Mouse (Mus musculus) heart, embryonic 15.5 days (tissue): ENCODE measurements around the gene Fam71f1. TPM values are rescaled to one million over a fixed set of nuclear protein-coding genes. Genes with fewer than 3 reads are reported as not detected.

Experiments
- ATAC-seq: fragments of 200-750 bp; cut with Nextera tagmentation; replicated peaks from 2 replicates; pipeline ENCODE4 v1.8.0; 2017; ENCODE audit warnings: low read depth, moderate TSS enrichment; ENCODE audit not compliant: insufficient number of reproducible peaks, insufficient read depth, low FRiP score
- H3K27ac ChIP-seq: fragments of 300-500 bp; sonication (generic); 2 replicates; pipeline ENCODE4 v1.5.1; 2015; ENCODE audit warnings: mild to moderate bottlenecking, inconsistent platforms
- H3K27me3 ChIP-seq: fragments of 300-500 bp; sonication (generic); 2 replicates; pipeline ENCODE4 v1.6.1; 2015; ENCODE audit warnings: inconsistent platforms
- H3K36me3 ChIP-seq: fragments of 300-500 bp; sonication (generic); 2 replicates; pipeline ENCODE4 v1.6.1; 2015; ENCODE audit warnings: mild to moderate bottlenecking, inconsistent platforms
- H3K4me1 ChIP-seq: fragments of 300-500 bp; sonication (generic); replicated peaks from 2 replicates; pipeline ENCODE4 v1.6.1; 2015; ENCODE audit warnings: inconsistent platforms
- H3K4me2 ChIP-seq: fragments of 300-500 bp; sonication (generic); 2 replicates; pipeline ENCODE4 v1.6.1; 2015; ENCODE audit warnings: inconsistent platforms, mild to moderate bottlenecking, moderate library complexity
- H3K4me3 ChIP-seq: fragments of 300-500 bp; sonication (generic); 2 replicates; pipeline ENCODE4 v1.5.1; 2015; ENCODE audit warnings: mild to moderate bottlenecking, inconsistent platforms
- H3K9ac ChIP-seq: fragments of 300-500 bp; sonication (generic); 2 replicates; pipeline ENCODE4 v1.6.1; 2015; ENCODE audit warnings: mild to moderate bottlenecking, inconsistent platforms
- H3K9me3 ChIP-seq: fragments of 300-500 bp; sonication (generic); replicated peaks from 2 replicates; pipeline ENCODE4 v1.6.1; 2016; ENCODE audit warnings: inconsistent platforms
- WGBS: fragments of 180-500 bp; shearing (Covaris S2); methylation state at CpG from one replicate; pipeline ENCODE4 v1.1.7; 2015; ENCODE audit warnings: mixed read lengths; 5-methylcytosine and 5-hydroxymethylcytosine counted together
- polyA plus RNA-seq: library from polyadenylated mRNA; unstranded; fragments of >200 nt; fragmentation: Nextera tagmentation; extraction: Ambion mirVana; gene quantifications from 2 replicates; pipeline ENCODE4 v1.2.1, GENCODE M21; 2015

Gene Fam71f1
- polyA plus RNA-seq, 1 experiment from 2014 or later: 0.08 TPM

DNA sequence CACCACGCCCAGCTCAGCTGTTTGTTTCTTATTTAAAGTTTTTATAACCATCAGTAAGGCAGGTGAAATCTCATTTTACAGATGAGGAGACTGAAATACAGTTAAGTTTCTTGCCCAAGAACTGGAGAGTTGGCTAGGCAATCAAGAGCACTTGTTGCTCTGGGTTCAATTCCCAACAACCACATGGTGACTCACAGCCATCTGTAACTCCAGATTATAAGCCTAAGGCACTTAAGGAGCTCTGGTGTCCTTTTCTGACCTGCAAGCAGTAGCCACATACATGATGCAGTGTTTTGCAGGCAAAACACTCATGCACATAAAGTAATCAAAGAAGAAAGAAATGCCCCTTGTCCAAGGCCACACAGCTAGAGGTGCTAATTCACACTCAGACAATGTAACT lies 46.3 kb downstream of the Fam71f1 start:
- WGBS: 94% methylated on average over 1 of the region's 1 CpGs
- Histone ChIP-seq H3K27ac (no peak overlapping the region), H3K4me2 (no peak overlapping the region), H3K4me3 (no peak overlapping the region), H3K27me3 (no peaks in the 10 kb centered on the region), H3K9me3 (no peaks in the 10 kb centered on the region), H3K9ac (no peak overlapping the region), H3K4me1 (peaks cover 12% of the 10 kb centered on the region), H3K36me3 (peaks cover 46% of the 10 kb centered on the region)
- no peak for ATAC-seq

DNA sequence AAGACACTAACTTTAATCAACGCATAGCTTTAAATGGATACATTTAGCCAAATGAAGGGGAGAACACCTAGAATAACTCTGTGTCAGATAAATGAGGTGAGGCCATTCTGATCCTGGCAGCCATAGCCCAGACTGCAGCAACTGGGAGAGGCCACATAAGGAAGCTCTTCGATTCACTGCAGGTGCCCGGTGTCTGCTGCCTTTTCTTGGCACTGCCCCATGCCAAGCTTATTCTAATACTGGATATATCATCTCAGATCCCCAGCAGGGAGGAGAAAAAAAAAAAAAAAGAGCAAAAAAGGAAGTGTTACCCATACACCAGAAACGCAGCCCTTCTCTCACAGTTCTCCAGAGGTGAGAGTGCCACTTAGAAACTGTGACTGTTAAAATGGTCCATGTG lies 58.4 kb downstream of the Fam71f1 start:
- ATAC-seq: no peak
- peaks cover 53% of the 10 kb centered on the region for H3K36me3 ChIP-seq

DNA sequence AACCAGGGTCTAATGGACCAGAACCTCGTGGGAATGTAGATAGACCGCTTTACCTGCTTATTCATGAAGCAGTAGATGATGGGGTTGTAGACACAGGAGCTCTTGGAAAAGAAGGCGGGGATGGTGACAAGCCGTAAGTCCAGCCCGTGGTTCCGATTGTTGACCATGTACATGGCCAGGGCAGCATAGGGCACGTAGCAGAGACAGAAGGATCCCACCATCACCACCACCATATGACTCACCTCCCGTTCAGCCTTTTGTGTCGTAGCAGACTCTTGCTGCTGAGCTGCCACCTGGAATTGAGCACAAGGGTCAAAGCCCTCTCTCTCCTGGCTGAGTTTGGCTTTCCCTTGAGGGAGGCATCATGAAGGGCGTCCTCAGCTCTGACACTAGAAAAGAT lies 59.7 kb downstream of the Fam71f1 start:
- WGBS: 91% methylated on average over 10 of the region's 10 CpGs
- H3K27me3 ChIP-seq: no peaks in the 10 kb centered on the region
- H3K4me3 ChIP-seq: no peak overlapping the region
- H3K9me3 ChIP-seq: no peaks in the 10 kb centered on the region
- H3K4me2 ChIP-seq: no peak overlapping the region
- no peak overlapping the region for H3K9ac ChIP-seq
- no peak overlapping the region for H3K27ac ChIP-seq
- no peaks in the 10 kb centered on the region for H3K4me1 ChIP-seq
- no peak for ATAC-seq
- H3K36me3 ChIP-seq: peaks cover 40% of the 10 kb centered on the region

More for the DNA sequence above, 58.4 kb downstream of the Fam71f1 start:
- no peaks in the 10 kb centered on the region for H3K4me1 ChIP-seq
- H3K4me3 ChIP-seq: no peak overlapping the region
- no peak overlapping the region for H3K4me2 ChIP-seq
- H3K27ac ChIP-seq: no peak overlapping the region
- no peak overlapping the region for H3K9ac ChIP-seq
- 81% methylated on average over 4 of the region's 4 CpGs for WGBS
- H3K9me3 ChIP-seq: no peaks in the 10 kb centered on the region
- H3K27me3 ChIP-seq: no peaks in the 10 kb centered on the region

DNA sequence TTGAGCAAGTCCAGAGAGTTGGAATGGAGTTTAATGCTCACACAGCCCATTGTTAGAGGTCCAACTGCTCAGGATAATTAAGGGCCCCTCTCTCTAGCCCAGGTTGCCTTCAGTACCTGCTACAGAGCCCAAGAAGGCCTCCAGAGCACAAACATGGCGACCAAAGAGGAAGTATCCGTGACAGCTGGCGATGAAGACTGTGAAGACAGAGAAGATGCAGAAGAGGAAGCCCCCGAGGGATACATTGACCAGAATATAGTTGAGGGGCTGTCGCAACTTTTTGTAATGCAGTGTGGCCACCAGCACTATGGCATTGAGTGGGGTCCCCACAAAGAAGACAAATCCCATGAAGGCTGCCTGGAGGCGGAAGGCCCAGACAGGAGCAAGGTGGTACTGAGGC lies 61.0 kb downstream of the Fam71f1 start:
- no peaks in the 10 kb centered on the region for H3K27me3 ChIP-seq
- H3K9me3 ChIP-seq: no peaks in the 10 kb centered on the region
- 0 out of 2 replicates have a peak, but pooled peaks cover 7% of the 10 kb centered on the region for H3K4me1 ChIP-seq
- no peak overlapping the region for H3K27ac ChIP-seq
- H3K9ac ChIP-seq: no peak overlapping the region
- H3K4me2 ChIP-seq: no peak overlapping the region
- H3K36me3 ChIP-seq: peaks cover 27% of the 10 kb centered on the region
- WGBS: 90% methylated on average over 6 of the region's 6 CpGs
- ATAC-seq: no peak
- H3K4me3 ChIP-seq: no peak overlapping the region

DNA sequence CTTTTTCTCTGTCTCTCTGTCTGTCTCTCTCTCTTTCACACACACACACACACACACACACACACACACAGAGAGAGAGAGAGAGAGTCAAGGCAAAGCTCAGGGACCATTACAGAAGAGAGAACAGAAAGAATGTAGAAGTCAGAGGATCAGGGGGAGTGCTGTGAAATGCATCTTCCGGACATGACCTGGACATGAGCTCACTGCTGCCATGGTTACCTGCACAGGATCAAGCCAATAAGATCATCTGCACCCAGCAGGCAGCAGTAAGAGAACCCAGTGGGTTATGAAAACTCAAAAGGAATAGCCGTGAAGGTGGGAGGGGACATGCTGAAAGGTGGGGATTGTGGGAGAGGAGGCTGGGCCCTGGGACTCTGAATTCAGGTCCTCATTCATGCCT lies 63.5 kb downstream of the Fam71f1 start:
- no peak for ATAC-seq
- no peak overlapping the region for H3K4me3 ChIP-seq
- no peaks in the 10 kb centered on the region; the same call in 1 of the 2 replicates for H3K27me3 ChIP-seq
- no peak overlapping the region for H3K9ac ChIP-seq
- H3K36me3 ChIP-seq: peaks cover 3% of the 10 kb centered on the region; the same call in 1 of the 2 replicates
- no peak overlapping the region for H3K4me2 ChIP-seq
- no peaks in the 10 kb centered on the region for H3K9me3 ChIP-seq
- no peak overlapping the region for H3K27ac ChIP-seq
- 84% methylated on average over 2 of the region's 2 CpGs for WGBS
- H3K4me1 ChIP-seq: peaks cover 9% of the 10 kb centered on the region

Other genes with a start within 250 kb of the Fam71f1 start
- gene Rbm28, start 154.1 kb upstream of the Fam71f1 start, polyA plus RNA-seq: 22.8 and 28.8 TPM in 2 replicates
- 1.5 and 1.6 TPM in 2 replicates for gene Prrt4, start 139.6 kb upstream of the Fam71f1 start, polyA plus RNA-seq
- 32.8 and 38.6 TPM in 2 replicates for gene Impdh1, start 102.8 kb upstream of the Fam71f1 start, polyA plus RNA-seq
- gene Hilpda, start 46.7 kb upstream of the Fam71f1 start, polyA plus RNA-seq: 22.0 and 29.8 TPM in 2 replicates
- 0.33 TPM in 1 of 2 replicates, not detected in the other for gene Fam71f2, start 39.5 kb upstream of the Fam71f1 start, polyA plus RNA-seq
- 354 and 404 TPM in 2 replicates for gene Calu, start 28.9 kb downstream of the Fam71f1 start, polyA plus RNA-seq
- 0.55 and 0.70 TPM in 2 replicates for gene Opn1sw, start 69.3 kb downstream of the Fam71f1 start, polyA plus RNA-seq
- gene Ccdc136, start 77.2 kb downstream of the Fam71f1 start, polyA plus RNA-seq: 19.1 and 22.1 TPM in 2 replicates
- gene Flnc, start 114.1 kb downstream of the Fam71f1 start, polyA plus RNA-seq: 39.1 and 43.9 TPM in 2 replicates
- 187 and 202 TPM in 2 replicates for gene Atp6v1f, start 148.6 kb downstream of the Fam71f1 start, polyA plus RNA-seq
- gene Atp6v1fnb, start 152.3 kb downstream of the Fam71f1 start, polyA plus RNA-seq: not detected in 2 replicates
- 7.3 and 12.5 TPM in 2 replicates for gene Kcp, start 188.8 kb downstream of the Fam71f1 start, polyA plus RNA-seq
- 4.5 and 8.6 TPM in 2 replicates for gene Irf5, start 207.5 kb downstream of the Fam71f1 start, polyA plus RNA-seq